Mouse (Mus musculus): Measurements from ENCODE around the gene Slc38a6. TPM values are rescaled to one million over a fixed set of nuclear protein-coding genes. Genes with fewer than 3 reads are reported as not detected.

Slc38a6 gene
- polyA plus RNA-seq, 1 experiment from 2014 or later = 4.5 TPM

DNA sequence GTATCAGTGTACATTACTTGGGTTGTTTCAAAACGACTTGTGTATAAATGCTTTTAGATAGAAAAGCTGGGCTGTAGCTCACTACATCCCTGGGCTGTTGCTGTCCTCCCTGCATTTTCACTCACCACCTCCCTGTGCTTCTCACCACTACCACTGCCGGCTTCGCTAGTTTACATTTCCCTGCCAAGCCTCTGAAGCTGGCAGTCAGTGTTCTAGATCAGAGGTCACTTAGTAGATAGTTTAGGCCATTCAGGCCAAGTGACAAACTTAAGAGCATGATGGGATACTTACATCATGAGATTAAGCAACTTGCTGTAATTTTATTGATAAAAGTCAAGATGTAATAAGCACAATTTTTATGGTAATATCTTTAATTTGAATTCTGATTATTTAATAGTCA, 11.7 kb upstream of the Slc38a6 start:
- WGBS = 88% methylated on average over 3 of the region's 3 CpGs
- Histone ChIP-seq H3K4me2 (no peak overlapping the region), H3K9me3 (replicated peaks) (no peaks in the 10 kb centered on the region), H3K4me1 (replicated peaks) (no peaks in the 10 kb centered on the region), H3K36me3 (peaks cover 48% of the 10 kb centered on the region), H3K9ac (no peak overlapping the region), H3K4me3 (no peak overlapping the region), H3K27me3 (replicated peaks) (no peaks in the 10 kb centered on the region), H3K27ac (ENCODE audit: poor library complexity, severe bottlenecking) (no peak overlapping the region)
- ATAC-seq (ENCODE audit: insufficient number of reproducible peaks, low FRiP score) = no peak

DNA sequence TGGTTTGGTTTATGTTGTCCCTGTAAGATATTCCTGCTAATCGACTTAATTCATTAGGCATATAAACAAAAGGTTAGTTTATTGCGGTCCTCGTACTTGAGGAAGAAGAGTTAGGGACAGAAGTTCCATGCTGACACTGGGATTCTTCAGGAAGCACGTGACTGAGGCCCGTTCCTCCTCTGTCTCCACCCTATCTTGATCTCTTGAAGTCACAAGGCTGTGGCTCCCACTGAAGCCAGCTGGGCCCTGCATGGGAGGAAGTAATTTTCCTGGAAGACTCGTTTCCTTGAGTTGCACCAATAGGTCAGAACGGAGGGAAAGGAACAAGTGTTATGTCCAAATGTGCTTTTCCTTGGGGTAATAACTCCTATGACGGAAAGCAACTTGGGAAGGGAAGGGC, 1.0 kb downstream of the Slc38a6 start:
- H3K4me1 ChIP-seq (replicated peaks) = peaks cover 33% of the 10 kb centered on the region
- H3K9me3 ChIP-seq (replicated peaks) = no peaks in the 10 kb centered on the region
- no peaks in the 10 kb centered on the region for H3K27me3 ChIP-seq (replicated peaks)
- H3K4me2 ChIP-seq = peak overlapping the region; percentile 75
- no peak for ATAC-seq (ENCODE audit: insufficient number of reproducible peaks, low FRiP score)
- H3K36me3 ChIP-seq = peaks cover 16% of the 10 kb centered on the region
- WGBS = 52% methylated on average over 8 of the region's 8 CpGs
- H3K4me3 ChIP-seq = peak overlapping the region; percentile 94
- H3K9ac ChIP-seq = no peak overlapping the region; the same call in 1 of the 2 replicates
- H3K27ac ChIP-seq (ENCODE audit: poor library complexity, severe bottlenecking) = no peak overlapping the region

DNA sequence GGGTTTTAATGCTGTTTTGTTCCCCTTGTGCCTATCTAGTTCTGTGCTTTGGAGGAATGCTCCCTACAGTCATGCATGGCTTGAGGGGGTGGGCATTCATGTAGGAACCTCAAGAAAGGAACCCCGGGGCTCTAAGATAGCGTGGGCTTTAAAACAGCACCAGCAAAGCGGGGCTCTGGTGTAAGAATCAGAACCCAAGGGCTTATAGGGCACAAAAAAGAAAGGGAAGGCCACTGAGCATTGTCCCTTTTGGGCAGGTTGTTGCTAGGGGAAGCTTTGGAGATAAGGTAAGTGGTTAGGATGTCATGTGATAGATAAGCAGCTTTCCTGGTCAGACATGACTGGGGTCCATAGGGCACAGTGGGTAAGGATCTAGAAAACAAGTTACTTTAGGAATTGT, 2.0 kb downstream of the Slc38a6 start:
- Histone ChIP-seq H3K9me3 (replicated peaks) (no peaks in the 10 kb centered on the region), H3K9ac (no peak overlapping the region), H3K36me3 (peaks cover 13% of the 10 kb centered on the region), H3K27ac (ENCODE audit: poor library complexity, severe bottlenecking) (no peak overlapping the region), H3K4me2 (no peak overlapping the region), H3K4me3 (no peak overlapping the region), H3K27me3 (replicated peaks) (no peaks in the 10 kb centered on the region), H3K4me1 (replicated peaks) (peaks cover 31% of the 10 kb centered on the region)
- ATAC-seq (ENCODE audit: insufficient number of reproducible peaks, low FRiP score) = no peak
- 78% methylated on average over 3 of the region's 3 CpGs for WGBS

DNA sequence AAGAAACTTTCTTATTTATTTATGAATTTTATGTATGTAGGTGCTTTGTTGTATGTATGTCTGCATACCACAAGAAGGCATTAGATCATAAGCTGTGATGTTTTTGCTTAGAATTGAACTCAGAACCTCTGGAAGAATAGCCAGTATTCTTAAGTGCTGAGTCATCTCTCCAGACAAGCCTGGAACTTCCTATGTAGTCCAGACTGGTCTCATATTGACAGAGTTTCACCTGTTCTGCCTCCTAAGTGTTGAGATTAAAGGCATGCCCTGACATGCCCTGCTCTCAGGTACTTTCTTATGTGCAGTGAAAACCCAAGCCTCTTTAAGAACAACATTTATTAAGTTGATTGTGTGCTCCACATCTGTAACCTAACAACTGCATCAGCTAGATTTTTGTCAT, 8.3 kb downstream of the Slc38a6 start:
- no peak overlapping the region for H3K27ac ChIP-seq (ENCODE audit: poor library complexity, severe bottlenecking)
- H3K4me1 ChIP-seq (replicated peaks) = peaks cover 5% of the 10 kb centered on the region; the same call in 1 of the 2 replicates
- peaks cover 7% of the 10 kb centered on the region for H3K36me3 ChIP-seq
- H3K4me3 ChIP-seq = no peak overlapping the region
- no peak for ATAC-seq (ENCODE audit: insufficient number of reproducible peaks, low FRiP score)
- no peaks in the 10 kb centered on the region for H3K27me3 ChIP-seq (replicated peaks)
- no peak overlapping the region for H3K4me2 ChIP-seq
- no peak overlapping the region for H3K9ac ChIP-seq
- H3K9me3 ChIP-seq (replicated peaks) = no peaks in the 10 kb centered on the region

DNA sequence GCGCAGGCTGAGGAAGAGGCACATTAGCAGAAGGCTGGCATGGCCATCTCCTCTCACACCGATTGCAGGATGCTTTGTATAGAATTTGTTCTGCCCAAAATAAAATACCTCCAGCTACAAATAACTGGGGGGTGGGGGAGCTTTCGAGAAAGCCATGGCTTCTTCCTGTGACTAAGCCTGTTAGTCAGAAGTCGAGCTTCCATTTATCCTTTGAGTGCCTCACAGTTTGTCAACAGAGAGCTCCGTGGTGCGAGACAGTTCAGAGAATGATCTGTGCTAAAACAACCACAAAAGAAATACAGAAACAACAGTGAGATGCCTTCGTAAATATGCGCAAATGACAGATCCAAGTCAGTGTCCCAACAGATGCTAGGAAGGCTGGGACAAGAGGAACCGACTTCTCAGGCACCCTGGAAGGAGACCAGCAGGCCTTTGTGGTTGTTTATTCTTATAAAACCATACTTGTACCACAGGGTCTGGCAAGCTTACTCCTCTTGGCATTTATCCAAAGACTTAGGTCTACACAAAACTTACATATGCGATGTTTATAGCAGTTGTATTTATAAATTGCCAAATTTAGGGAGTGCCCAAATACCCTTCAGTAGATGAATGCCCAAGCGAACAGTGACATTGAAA, 9.0 kb downstream of the Slc38a6 start:
- Histone ChIP-seq H3K9me3 (replicated peaks) (no peaks in the 10 kb centered on the region), H3K4me1 (replicated peaks) (peaks cover 5% of the 10 kb centered on the region; the same call in 1 of the 2 replicates), H3K27ac (ENCODE audit: poor library complexity, severe bottlenecking) (no peak overlapping the region), H3K4me2 (no peak overlapping the region), H3K36me3 (peaks cover 8% of the 10 kb centered on the region), H3K9ac (no peak overlapping the region), H3K4me3 (no peak overlapping the region), H3K27me3 (replicated peaks) (no peaks in the 10 kb centered on the region)
- WGBS = 79% methylated on average over 11 of the region's 11 CpGs
- ATAC-seq (ENCODE audit: insufficient number of reproducible peaks, low FRiP score) = no peak

DNA sequence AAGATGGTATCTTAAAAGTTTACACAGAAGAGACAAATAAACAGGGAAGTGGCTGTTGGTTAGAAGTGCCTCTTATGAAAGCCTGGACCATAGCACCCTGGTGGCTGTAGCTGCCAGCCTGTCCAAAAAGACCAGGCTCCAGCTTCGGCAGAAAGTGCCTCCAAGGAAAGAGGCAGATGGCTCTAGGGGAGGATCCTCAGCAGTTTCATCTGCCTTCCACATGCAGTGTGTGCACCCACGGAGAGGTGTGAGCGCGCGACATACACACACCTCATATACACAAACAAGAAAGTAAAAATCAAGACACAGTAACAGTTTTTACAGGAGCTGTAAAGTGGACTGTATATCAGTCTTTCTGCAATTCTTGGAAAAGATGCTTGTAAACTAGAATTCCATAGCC, 12.0 kb downstream of the Slc38a6 start:
- no peak overlapping the region for H3K4me2 ChIP-seq
- H3K27me3 ChIP-seq (replicated peaks) = no peaks in the 10 kb centered on the region
- H3K9ac ChIP-seq = no peak overlapping the region
- peaks cover 9% of the 10 kb centered on the region; the same call in 1 of the 2 replicates for H3K36me3 ChIP-seq
- H3K4me1 ChIP-seq (replicated peaks) = peaks cover 5% of the 10 kb centered on the region; the same call in 1 of the 2 replicates
- no peaks in the 10 kb centered on the region for H3K9me3 ChIP-seq (replicated peaks)
- H3K27ac ChIP-seq (ENCODE audit: poor library complexity, severe bottlenecking) = no peak overlapping the region
- H3K4me3 ChIP-seq = no peak overlapping the region
- ATAC-seq (ENCODE audit: insufficient number of reproducible peaks, low FRiP score) = no peak
- 86% methylated on average over 5 of the region's 5 CpGs for WGBS

DNA sequence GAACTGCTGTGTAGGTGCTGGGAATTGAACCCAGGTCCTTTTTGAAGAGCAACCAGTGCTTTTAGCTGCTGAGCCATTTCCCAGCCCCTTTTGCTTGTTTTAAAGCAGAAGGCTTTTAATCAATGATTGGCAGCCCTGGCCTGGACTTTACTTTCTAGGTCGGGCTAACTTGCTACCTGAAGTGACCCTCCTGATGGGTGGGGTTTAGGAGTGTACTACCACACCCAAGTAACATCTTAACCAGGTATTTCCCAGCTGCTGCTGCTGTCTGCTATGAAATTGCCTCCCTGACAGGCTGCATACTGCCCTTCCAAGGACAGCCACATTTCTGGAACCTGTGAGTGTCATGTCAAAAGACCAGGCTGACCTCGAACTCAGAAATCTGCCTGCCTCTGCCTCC, 14.0 kb downstream of the Slc38a6 start:
- H3K4me2 ChIP-seq = no peak overlapping the region
- WGBS = 82% methylated on average over 2 of the region's 2 CpGs
- no peak overlapping the region for H3K4me3 ChIP-seq
- H3K9me3 ChIP-seq (replicated peaks) = no peaks in the 10 kb centered on the region
- H3K27me3 ChIP-seq (replicated peaks) = no peaks in the 10 kb centered on the region
- H3K36me3 ChIP-seq = peaks cover 9% of the 10 kb centered on the region; the same call in 1 of the 2 replicates
- H3K27ac ChIP-seq (ENCODE audit: poor library complexity, severe bottlenecking) = no peak overlapping the region
- H3K9ac ChIP-seq = no peak overlapping the region
- H3K4me1 ChIP-seq (replicated peaks) = peaks cover 5% of the 10 kb centered on the region; the same call in 1 of the 2 replicates
- ATAC-seq (ENCODE audit: insufficient number of reproducible peaks, low FRiP score) = no peak

DNA sequence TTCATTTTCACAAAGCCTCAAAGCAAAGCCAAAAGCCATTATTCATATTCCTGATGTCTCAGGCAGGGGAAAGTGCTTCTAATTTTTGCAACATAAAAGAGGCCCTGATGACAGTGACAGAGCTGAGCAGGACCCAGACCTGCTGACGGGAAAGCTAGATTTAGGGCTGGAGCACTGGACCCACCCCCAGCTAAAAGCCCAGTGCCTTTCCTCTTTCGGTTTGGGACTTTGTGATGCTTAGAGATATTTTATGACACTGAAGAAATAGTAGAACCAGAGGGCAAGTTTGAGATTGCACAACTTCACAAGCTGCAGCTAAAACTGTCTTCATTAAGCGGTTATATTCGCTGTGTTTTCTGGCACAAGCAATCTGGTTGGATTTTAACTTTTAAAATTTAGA, 18.1 kb downstream of the Slc38a6 start:
- 79% methylated on average over 4 of the region's 4 CpGs for WGBS

DNA sequence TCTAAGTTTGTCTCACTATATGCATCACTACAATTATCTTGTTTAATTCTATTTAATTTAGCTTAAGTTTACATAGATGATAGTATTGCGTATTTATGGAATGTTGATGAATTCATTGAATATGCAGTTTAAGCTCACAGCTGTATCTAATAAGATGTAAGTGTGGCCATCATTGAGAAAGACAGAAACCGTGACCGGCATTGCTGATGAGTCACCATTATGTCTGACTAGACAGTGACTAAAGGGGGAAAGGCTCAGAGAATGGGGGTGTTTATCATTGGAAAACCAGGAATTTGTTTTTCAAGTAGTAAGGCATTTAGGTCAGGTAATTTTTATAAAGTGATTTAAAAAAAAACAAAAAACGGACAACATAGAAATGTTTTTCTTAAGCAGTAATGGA, 21.2 kb downstream of the Slc38a6 start:
- no peaks in the 10 kb centered on the region for H3K27me3 ChIP-seq (replicated peaks)
- H3K4me2 ChIP-seq = no peak overlapping the region
- no peaks in the 10 kb centered on the region for H3K9me3 ChIP-seq (replicated peaks)
- WGBS = 88% methylated on average over 4 of the region's 4 CpGs
- no peak overlapping the region for H3K4me3 ChIP-seq
- ATAC-seq (ENCODE audit: insufficient number of reproducible peaks, low FRiP score) = no peak
- H3K9ac ChIP-seq = no peak overlapping the region
- H3K36me3 ChIP-seq = peaks cover 12% of the 10 kb centered on the region; the same call in 1 of the 2 replicates
- H3K27ac ChIP-seq (ENCODE audit: poor library complexity, severe bottlenecking) = no peak overlapping the region
- H3K4me1 ChIP-seq (replicated peaks) = no peaks in the 10 kb centered on the region

More for the DNA sequence above, 18.1 kb downstream of the Slc38a6 start:
- H3K4me3 ChIP-seq = no peak overlapping the region
- no peaks in the 10 kb centered on the region for H3K9me3 ChIP-seq (replicated peaks)
- H3K9ac ChIP-seq = no peak overlapping the region
- H3K4me2 ChIP-seq = no peak overlapping the region
- H3K27me3 ChIP-seq (replicated peaks) = no peaks in the 10 kb centered on the region
- H3K4me1 ChIP-seq (replicated peaks) = no peaks in the 10 kb centered on the region
- ATAC-seq (ENCODE audit: insufficient number of reproducible peaks, low FRiP score) = no peak
- H3K36me3 ChIP-seq = peaks cover 10% of the 10 kb centered on the region; the same call in 1 of the 2 replicates
- no peak overlapping the region for H3K27ac ChIP-seq (ENCODE audit: poor library complexity, severe bottlenecking)

DNA sequence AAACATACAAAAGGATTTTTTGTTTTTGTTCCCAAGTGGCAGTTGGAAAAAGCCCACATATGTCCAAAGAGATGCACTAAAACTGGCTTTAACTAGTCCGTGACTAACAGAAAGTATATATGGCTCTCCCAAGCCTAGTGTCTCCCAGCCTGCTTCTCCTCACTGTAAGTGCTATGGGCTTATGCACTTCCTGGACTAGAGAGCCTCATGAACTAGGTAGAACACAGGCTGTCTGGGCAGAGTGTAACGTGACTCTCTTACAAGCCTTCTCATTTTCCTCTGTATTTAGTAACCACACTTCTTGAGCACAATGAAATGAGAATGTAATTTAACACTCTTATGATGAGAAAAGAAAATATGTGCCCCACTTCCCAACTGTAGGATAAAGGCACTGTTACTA, 22.1 kb downstream of the Slc38a6 start:
- H3K4me1 ChIP-seq (replicated peaks) = no peaks in the 10 kb centered on the region
- no peak overlapping the region for H3K9ac ChIP-seq
- no peaks in the 10 kb centered on the region for H3K27me3 ChIP-seq (replicated peaks)
- no peak for ATAC-seq (ENCODE audit: insufficient number of reproducible peaks, low FRiP score)
- no peak overlapping the region for H3K27ac ChIP-seq (ENCODE audit: poor library complexity, severe bottlenecking)
- peaks cover 12% of the 10 kb centered on the region; the same call in 1 of the 2 replicates for H3K36me3 ChIP-seq
- H3K9me3 ChIP-seq (replicated peaks) = no peaks in the 10 kb centered on the region
- no peak overlapping the region for H3K4me2 ChIP-seq
- 80% methylated on average over 2 of the region's 2 CpGs for WGBS
- H3K4me3 ChIP-seq = no peak overlapping the region

DNA sequence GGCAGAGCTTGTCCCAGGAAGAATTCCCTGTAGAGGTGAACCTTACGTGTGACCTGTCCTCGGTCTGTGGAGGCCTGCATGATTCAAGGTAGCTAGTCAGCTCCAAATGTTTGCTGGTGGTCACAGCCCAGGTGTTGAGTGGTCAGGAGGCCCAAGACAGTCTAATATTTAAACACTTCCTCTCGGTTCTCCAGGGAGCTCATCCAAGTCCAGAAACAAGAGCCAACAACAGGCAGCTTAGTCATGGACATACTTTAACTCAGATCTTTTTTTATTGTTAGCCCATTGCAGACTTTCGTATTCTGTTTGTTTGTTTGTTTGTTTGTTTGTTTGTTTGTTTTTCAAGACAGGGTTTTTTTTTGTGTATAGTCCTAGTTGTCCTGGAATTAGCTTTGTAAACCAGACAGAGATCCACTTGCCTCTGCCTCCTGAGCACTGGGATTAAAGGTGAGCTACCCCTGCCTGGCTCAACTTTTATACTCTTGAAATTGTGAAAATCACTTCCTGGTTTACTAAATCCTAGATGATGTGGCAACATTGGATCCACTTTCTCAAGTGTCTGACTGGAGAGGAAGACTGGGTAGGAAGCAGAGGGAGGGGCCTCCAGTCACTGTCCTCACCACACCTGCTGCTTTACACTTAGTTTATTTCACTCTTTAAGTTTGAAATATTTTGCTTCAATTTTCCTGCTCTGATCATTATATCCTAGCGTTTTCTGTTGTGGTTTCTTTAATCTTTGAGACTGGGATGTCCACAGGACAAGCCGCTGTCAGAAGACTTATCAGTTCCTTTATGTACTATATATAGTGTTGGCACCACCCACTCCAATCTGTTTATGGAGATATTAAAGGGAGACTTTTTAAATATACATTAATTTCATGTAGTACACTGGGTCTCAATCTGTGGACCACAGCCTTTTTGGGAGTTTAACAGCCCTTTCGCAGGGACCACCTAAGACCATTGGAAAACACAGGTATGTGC, 31.4 kb downstream of the Slc38a6 start:
- Histone ChIP-seq H3K27ac (ENCODE audit: poor library complexity, severe bottlenecking) (no peak overlapping the region), H3K9me3 (replicated peaks) (no peaks in the 10 kb centered on the region), H3K27me3 (replicated peaks) (no peaks in the 10 kb centered on the region), H3K4me3 (no peak overlapping the region), H3K4me1 (replicated peaks) (no peaks in the 10 kb centered on the region), H3K4me2 (no peak overlapping the region), H3K36me3 (peaks cover 11% of the 10 kb centered on the region; the same call in 1 of the 2 replicates), H3K9ac (no peak overlapping the region)
- 80% methylated on average over 7 of the region's 7 CpGs for WGBS
- ATAC-seq (ENCODE audit: insufficient number of reproducible peaks, low FRiP score) = no peak

Data from heart, embryonic 12.5 days (tissue).